Mouse (Mus musculus) gonadal fat pad, adult 2 months (tissue): ENCODE data around the gene Setdb1. TPM values are rescaled to one million over a fixed set of nuclear protein-coding genes. Genes with fewer than 3 reads are reported as not detected.

Source experiments
- polyA plus RNA-seq: library from polyadenylated mRNA; depleted of rRNA; stranded (reverse); fragments of >200 nt; gene quantifications from 2 replicates; pipeline ENCODE4 v1.2.3, GENCODE M21; 2012; rRNA removed

The Setdb1 gene
- polyA plus RNA-seq, 1 experiment = 16.1 TPM

Other genes starting within 250 kb of the Setdb1 start
- gene Vps72, start 246.2 kb downstream of the Setdb1 start, polyA plus RNA-seq = 42.0 and 43.5 TPM in 2 replicates
- 0.42 and 0.63 TPM in 2 replicates for gene Tmod4, start 232.7 kb downstream of the Setdb1 start, polyA plus RNA-seq
- 36.7 and 37.0 TPM in 2 replicates for gene Scnm1, start 223.2 kb downstream of the Setdb1 start, polyA plus RNA-seq
- gene Lysmd1, start 223.1 kb downstream of the Setdb1 start, polyA plus RNA-seq = 8.8 and 9.4 TPM in 2 replicates
- gene Tnfaip8l2, start 214.8 kb downstream of the Setdb1 start, polyA plus RNA-seq = 10.4 and 11.6 TPM in 2 replicates
- gene Sema6c, start 196.7 kb downstream of the Setdb1 start, polyA plus RNA-seq = 6.4 and 6.7 TPM in 2 replicates
- gene Gabpb2, start 139.3 kb downstream of the Setdb1 start, polyA plus RNA-seq = 13.2 and 14.2 TPM in 2 replicates
- gene Cdc42se1, start 128.5 kb downstream of the Setdb1 start, polyA plus RNA-seq = 59.7 and 60.1 TPM in 2 replicates
- 22.5 and 24.7 TPM in 2 replicates for gene Mllt11, start 125.0 kb downstream of the Setdb1 start, polyA plus RNA-seq
- gene Gm128, start 115.6 kb downstream of the Setdb1 start, polyA plus RNA-seq = 0.86 and 2.1 TPM in 2 replicates
- gene Bnipl, start 106.0 kb downstream of the Setdb1 start, polyA plus RNA-seq = 2.1 and 2.6 TPM in 2 replicates
- gene Mindy1, start 75.9 kb downstream of the Setdb1 start, polyA plus RNA-seq = 90.3 and 111 TPM in 2 replicates
- gene Prune1, start 75.1 kb downstream of the Setdb1 start, polyA plus RNA-seq = 23.6 and 28.2 TPM in 2 replicates
- gene Anxa9, start 50.0 kb downstream of the Setdb1 start, polyA plus RNA-seq = 18.1 and 26.0 TPM in 2 replicates
- gene Cers2, start 42.4 kb downstream of the Setdb1 start, polyA plus RNA-seq = 92.9 and 123 TPM in 2 replicates
- gene 4930558C23Rik, start 45.6 kb upstream of the Setdb1 start, polyA plus RNA-seq = not detected in 2 replicates
- 27.0 and 31.4 TPM in 2 replicates for gene Arnt, start 77.2 kb upstream of the Setdb1 start, polyA plus RNA-seq
- 14.6 and 14.8 TPM in 2 replicates for gene Ctsk, start 142.1 kb upstream of the Setdb1 start, polyA plus RNA-seq
- 26.2 and 27.6 TPM in 2 replicates for gene Ctss, start 169.6 kb upstream of the Setdb1 start, polyA plus RNA-seq
- not detected in 2 replicates for gene Hormad1, start 202.5 kb upstream of the Setdb1 start, polyA plus RNA-seq
- 11.1 and 12.8 TPM in 2 replicates for gene Golph3l, start 231.7 kb upstream of the Setdb1 start, polyA plus RNA-seq